Mouse (Mus musculus) neural tube, embryonic 11.5 days (tissue): ENCODE measurements around the gene Antxr2. TPM values are rescaled to one million over a fixed set of nuclear protein-coding genes. Genes with fewer than 3 reads are reported as not detected.

Experiments used
- ATAC-seq: fragments of 200-750 bp; cut with Nextera tagmentation; 2 replicates; pipeline ENCODE4 v1.8.0; 2017; ENCODE audit warnings: moderate number of reproducible peaks, mild to moderate bottlenecking, moderate TSS enrichment, moderate library complexity; ENCODE audit not compliant: insufficient read depth, low FRiP score, low TSS enrichment
- DNase-seq: peaks from one replicate; pipeline ENCODE4 v3.0.0-alpha.2; 2015; ENCODE audit warnings: low spot score
- H3K27ac ChIP-seq: fragments of 300-500 bp; sonication (generic); 2 replicates; pipeline ENCODE4 v1.5.1; 2014; ENCODE audit warnings: low read depth, mild to moderate bottlenecking, low read length
- H3K27me3 ChIP-seq: fragments of 300-500 bp; sonication (generic); 2 replicates; pipeline ENCODE4 v1.6.1; 2014; ENCODE audit warnings: mild to moderate bottlenecking, low read length, mixed read lengths; ENCODE audit not compliant: control insufficient read depth, insufficient read depth
- H3K36me3 ChIP-seq: fragments of 300-500 bp; sonication (generic); 2 replicates; pipeline ENCODE4 v1.6.1; 2014; ENCODE audit warnings: mild to moderate bottlenecking, low read length, moderate library complexity, mixed read lengths; ENCODE audit not compliant: control insufficient read depth, insufficient read depth
- H3K4me1 ChIP-seq: fragments of 300-500 bp; sonication (generic); 2 replicates; pipeline ENCODE4 v1.6.1; 2014; ENCODE audit warnings: low read length, mixed read lengths; ENCODE audit not compliant: control insufficient read depth, insufficient read depth
- H3K4me2 ChIP-seq: fragments of 300-500 bp; sonication (generic); 2 replicates; pipeline ENCODE4 v1.6.1; 2014; ENCODE audit warnings: low read depth, mild to moderate bottlenecking, moderate library complexity
- H3K4me3 ChIP-seq: fragments of 300-500 bp; sonication (generic); 2 replicates; pipeline ENCODE4 v1.5.1; 2014; ENCODE audit warnings: low read depth, low read length
- H3K9ac ChIP-seq: fragments of 300-500 bp; sonication (generic); 2 replicates; pipeline ENCODE4 v1.6.1; 2014; ENCODE audit warnings: mild to moderate bottlenecking, low read length
- H3K9me3 ChIP-seq: fragments of 300-500 bp; sonication (generic); 2 replicates; pipeline ENCODE4 v1.6.1; 2016; ENCODE audit warnings: low read length; ENCODE audit not compliant: control insufficient read depth
- WGBS: fragments of 180-500 bp; shearing (Covaris S2); extraction: QIAGEN DNeasy Blood & Tissue Kit; methylation state at CpG from one replicate; pipeline ENCODE4 v1.1.7; 2014; 5-methylcytosine and 5-hydroxymethylcytosine counted together
- polyA plus RNA-seq: library from polyadenylated mRNA; unstranded; fragments of >200 nt; fragmentation: Nextera tagmentation; extraction: Ambion mirVana; gene quantifications from 2 replicates; pipeline ENCODE4 v1.2.1, GENCODE M21; 2014

Gene Antxr2
- polyA plus RNA-seq, 1 experiment from 2014 or later = 14.5 TPM

DNA sequence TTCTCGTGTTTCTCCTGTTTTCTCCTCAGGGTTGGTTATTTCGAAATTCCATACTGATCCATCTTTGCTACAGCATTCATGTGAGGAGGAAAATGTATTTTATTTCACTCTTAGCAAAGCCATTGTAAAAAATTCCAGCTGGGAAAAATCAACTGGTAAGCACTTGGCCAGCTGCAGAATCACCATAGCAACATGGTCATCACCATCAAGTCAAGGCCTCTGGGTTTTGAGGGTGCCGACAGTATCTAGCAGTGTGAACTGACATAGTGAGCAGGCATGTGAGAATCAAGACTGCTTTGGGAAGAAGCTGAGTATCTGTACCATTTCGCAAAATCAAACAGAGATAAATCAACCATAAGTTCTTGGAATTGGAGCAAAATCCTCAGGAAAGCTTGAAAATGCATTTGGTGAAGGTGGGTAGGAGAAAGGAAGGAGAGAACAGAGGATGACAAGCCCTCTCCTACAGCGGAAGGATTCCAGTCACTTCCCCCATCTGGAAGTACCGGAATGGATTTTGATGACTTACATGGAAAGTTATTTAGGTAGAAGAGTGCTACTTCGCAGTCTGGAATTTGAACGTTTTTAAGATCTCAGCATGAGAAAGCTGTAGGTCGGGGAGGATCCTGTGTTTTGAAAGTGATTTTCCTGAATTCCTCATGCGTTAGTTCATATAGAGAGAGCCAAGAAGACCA is 183.5 kb downstream of the Antxr2 start:
- Histone ChIP-seq H3K4me1 (no peaks in the 10 kb centered on the region), H3K9ac (no peak overlapping the region), H3K4me2 (no peak overlapping the region), H3K36me3 (no peaks in the 10 kb centered on the region), H3K27me3 (no peaks in the 10 kb centered on the region), H3K4me3 (no peak overlapping the region), H3K27ac (no peak overlapping the region), H3K9me3 (no peaks in the 10 kb centered on the region)
- WGBS = 82% methylated on average over 10 of the region's 10 CpGs
- no peak for DNase-seq
- no peak for ATAC-seq

GRCm38 (mm10) chr5:97846503-97846902 is 184.3 kb downstream of the Antxr2 start:
- ATAC-seq (no peak), DNase-seq (no peak)
- no peaks in the 10 kb centered on the region for H3K4me1 ChIP-seq
- H3K9ac ChIP-seq = no peak overlapping the region
- no peaks in the 10 kb centered on the region for H3K36me3 ChIP-seq
- H3K4me2 ChIP-seq = no peak overlapping the region
- H3K9me3 ChIP-seq = no peaks in the 10 kb centered on the region
- 95% methylated on average over 2 of the region's 2 CpGs for WGBS
- no peak overlapping the region for H3K4me3 ChIP-seq
- no peaks in the 10 kb centered on the region for H3K27me3 ChIP-seq
- H3K27ac ChIP-seq = no peak overlapping the region

GRCm38 (mm10) chr5:97842016-97842415 is 188.8 kb downstream of the Antxr2 start:
- Histone ChIP-seq H3K27ac (no peak overlapping the region), H3K4me3 (no peak overlapping the region), H3K4me2 (no peak overlapping the region), H3K4me1 (no peaks in the 10 kb centered on the region), H3K9me3 (no peaks in the 10 kb centered on the region), H3K36me3 (no peaks in the 10 kb centered on the region), H3K9ac (no peak overlapping the region), H3K27me3 (no peaks in the 10 kb centered on the region)
- 65% methylated on average over 1 of the region's 1 CpGs for WGBS
- no peak for DNase-seq
- no peak for ATAC-seq

- ATAC-seq (no peak), DNase-seq (no peak)
- Histone ChIP-seq H3K4me1 (no peaks in the 10 kb centered on the region), H3K4me3 (no peak overlapping the region), H3K27me3 (no peaks in the 10 kb centered on the region), H3K27ac (no peak overlapping the region), H3K9ac (no peak overlapping the region), H3K9me3 (no peaks in the 10 kb centered on the region), H3K4me2 (no peak overlapping the region), H3K36me3 (no peaks in the 10 kb centered on the region)
These were observed 190.9 kb downstream of the Antxr2 start for GRCm38 (mm10) chr5:97839924-97840279.

- DNase-seq (no peak), ATAC-seq (no peak)
- no peak overlapping the region for H3K4me2 ChIP-seq
- H3K4me1 ChIP-seq = no peaks in the 10 kb centered on the region
- 67% methylated on average over 3 of the region's 3 CpGs for WGBS
- no peaks in the 10 kb centered on the region for H3K36me3 ChIP-seq
- H3K4me3 ChIP-seq = no peak overlapping the region
- no peak overlapping the region for H3K9ac ChIP-seq
- H3K9me3 ChIP-seq = no peaks in the 10 kb centered on the region
- H3K27ac ChIP-seq = no peak overlapping the region
- no peaks in the 10 kb centered on the region for H3K27me3 ChIP-seq
These were observed 191.4 kb downstream of the Antxr2 start for GRCm38 (mm10) chr5:97839271-97839923.

- Histone ChIP-seq H3K36me3 (no peaks in the 10 kb centered on the region), H3K9me3 (no peaks in the 10 kb centered on the region), H3K27me3 (no peaks in the 10 kb centered on the region), H3K9ac (no peak overlapping the region), H3K4me1 (no peaks in the 10 kb centered on the region), H3K27ac (no peak overlapping the region), H3K4me3 (no peak overlapping the region), H3K4me2 (no peak overlapping the region)
- 86% methylated on average over 2 of the region's 2 CpGs for WGBS
- no peak for ATAC-seq
- no peak for DNase-seq
These were observed 193.5 kb downstream of the Antxr2 start for GRCm38 (mm10) chr5:97837333-97837732.

GRCm38 (mm10) chr5:97835418-97835817 is 195.4 kb downstream of the Antxr2 start:
- Histone ChIP-seq H3K9ac (no peak overlapping the region), H3K36me3 (no peaks in the 10 kb centered on the region), H3K4me2 (no peak overlapping the region), H3K27me3 (no peaks in the 10 kb centered on the region), H3K4me3 (no peak overlapping the region), H3K4me1 (no peaks in the 10 kb centered on the region), H3K27ac (no peak overlapping the region), H3K9me3 (no peaks in the 10 kb centered on the region)
- DNase-seq = no peak
- WGBS = 55% methylated on average over 2 of the region's 2 CpGs
- ATAC-seq = no peak

DNA sequence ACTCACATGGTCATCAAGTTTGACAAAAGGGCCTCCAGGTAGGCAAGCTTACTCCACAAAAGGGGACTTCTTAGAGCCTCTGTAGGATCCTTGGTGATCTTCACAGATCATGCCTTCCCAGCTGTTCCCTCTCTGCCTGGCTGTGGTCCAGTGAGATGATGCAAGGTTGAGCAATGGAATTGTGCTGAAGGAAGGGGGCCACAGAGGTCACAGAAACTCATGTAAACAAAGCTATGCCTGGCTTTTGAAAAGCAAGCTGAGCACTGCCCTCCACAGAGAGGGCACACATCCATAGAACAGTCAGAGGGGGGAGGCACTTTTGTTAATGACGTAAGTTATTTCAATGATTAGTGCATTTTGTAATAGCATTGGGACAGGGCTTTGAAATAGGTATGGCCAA is 196.1 kb downstream of the Antxr2 start:
- H3K4me2 ChIP-seq = no peak overlapping the region
- ATAC-seq = no peak
- H3K27me3 ChIP-seq = no peaks in the 10 kb centered on the region
- no peaks in the 10 kb centered on the region for H3K36me3 ChIP-seq
- DNase-seq = no peak
- no peak overlapping the region for H3K27ac ChIP-seq
- whole genome bisulfite sequencing = 90% methylated on average over 1 of the region's 1 CpGs
- no peaks in the 10 kb centered on the region for H3K4me1 ChIP-seq
- no peaks in the 10 kb centered on the region for H3K9me3 ChIP-seq
- no peak overlapping the region for H3K4me3 ChIP-seq
- no peak overlapping the region for H3K9ac ChIP-seq
